Mouse (Mus musculus): ENCODE measurements around the gene Scn1b.

The Scn1b gene

GRCm38 (mm10) chr7:31149751-31150565 lies 23.2 kb upstream of the Scn1b start:
- DNase-seq (ENCODE audit: low spot score) = peak; percentile 41

- DNase-seq (ENCODE audit: low spot score) = no peak
Observed at GRCm38 (mm10) chr7:31149271-31149670, 22.5 kb upstream of the Scn1b start.

GRCm38 (mm10) chr7:31148756-31149155 lies 22.0 kb upstream of the Scn1b start:
- peak; percentile 63 for DNase-seq (ENCODE audit: low spot score)

GRCm38 (mm10) chr7:31148086-31148485 lies 21.3 kb upstream of the Scn1b start:
- peak; percentile 39 for DNase-seq (ENCODE audit: low spot score)

- DNase-seq (ENCODE audit: low spot score) = no peak
Observed at GRCm38 (mm10) chr7:31145596-31146160, 18.9 kb upstream of the Scn1b start.

- no peak for DNase-seq (ENCODE audit: low spot score)
Observed at GRCm38 (mm10) chr7:31144886-31145285, 18.1 kb upstream of the Scn1b start.

GRCm38 (mm10) chr7:31140941-31141340 lies 14.1 kb upstream of the Scn1b start:
- no peak for DNase-seq (ENCODE audit: low spot score)

GRCm38 (mm10) chr7:31140302-31140701 lies 13.5 kb upstream of the Scn1b start:
- no peak for DNase-seq (ENCODE audit: low spot score)

- DNase-seq (ENCODE audit: low spot score) = peak; percentile 81
Observed at GRCm38 (mm10) chr7:31139765-31140164, 13.0 kb upstream of the Scn1b start.

- DNase-seq (ENCODE audit: low spot score) = no peak
Observed at GRCm38 (mm10) chr7:31135717-31136116, 8.9 kb upstream of the Scn1b start.

GRCm38 (mm10) chr7:31131866-31132265 lies 5.1 kb upstream of the Scn1b start:
- no peak for DNase-seq (ENCODE audit: low spot score)

- no peak for DNase-seq (ENCODE audit: low spot score)
Observed at GRCm38 (mm10) chr7:31130841-31131240, 4.0 kb upstream of the Scn1b start.

- DNase-seq (ENCODE audit: low spot score) = no peak
Observed at GRCm38 (mm10) chr7:31130197-31130596, 3.4 kb upstream of the Scn1b start.

GRCm38 (mm10) chr7:31128157-31128705 lies 1.4 kb upstream of the Scn1b start:
- DNase-seq (ENCODE audit: low spot score) = no peak

GRCm38 (mm10) chr7:31126211-31126751 lies 522 bp downstream of the Scn1b start:
- no peak for DNase-seq (ENCODE audit: low spot score)

- no peak for DNase-seq (ENCODE audit: low spot score)
Observed at GRCm38 (mm10) chr7:31125116-31125515, 1.7 kb downstream of the Scn1b start.

GRCm38 (mm10) chr7:31124381-31124780 lies 2.4 kb downstream of the Scn1b start:
- no peak for DNase-seq (ENCODE audit: low spot score)

- DNase-seq (ENCODE audit: low spot score) = no peak
Observed at GRCm38 (mm10) chr7:31123697-31124096, 3.1 kb downstream of the Scn1b start.

- no peak for DNase-seq (ENCODE audit: low spot score)
Observed at GRCm38 (mm10) chr7:31122641-31123631, 3.9 kb downstream of the Scn1b start.

GRCm38 (mm10) chr7:31119556-31119955 lies 7.2 kb downstream of the Scn1b start:
- DNase-seq (ENCODE audit: low spot score) = no peak

GRCm38 (mm10) chr7:31118486-31118885 lies 8.3 kb downstream of the Scn1b start:
- no peak for DNase-seq (ENCODE audit: low spot score)

GRCm38 (mm10) chr7:31117465-31117864 lies 9.3 kb downstream of the Scn1b start:
- no peak for DNase-seq (ENCODE audit: low spot score)

All from testis, postnatal 10 days (tissue).